Mouse (Mus musculus) liver, adult 2 months (tissue): ENCODE measurements at regions not wholly inside any gene's neighbourhood (a gene's known extent, or its start where the extent isn't known, plus 50 kb on each side); places are given as distances from the start of the nearest gene placed in this dataset.

Experiments used
- CTCF ChIP-seq: fragments of 200-500 bp; IDR thresholded peaks from 2 replicates; pipeline ENCODE4 v1.5.1; 2011; ENCODE audit warnings: low read depth, low read length, control low read depth
- POLR2A ChIP-seq: fragments of 200-500 bp; IDR thresholded peaks from 2 replicates; pipeline ENCODE4 v1.6.1; 2011; ENCODE audit warnings: low read length, control low read depth; ENCODE audit not compliant: insufficient read depth; ENCODE audit errors: extremely low read depth

DNA sequence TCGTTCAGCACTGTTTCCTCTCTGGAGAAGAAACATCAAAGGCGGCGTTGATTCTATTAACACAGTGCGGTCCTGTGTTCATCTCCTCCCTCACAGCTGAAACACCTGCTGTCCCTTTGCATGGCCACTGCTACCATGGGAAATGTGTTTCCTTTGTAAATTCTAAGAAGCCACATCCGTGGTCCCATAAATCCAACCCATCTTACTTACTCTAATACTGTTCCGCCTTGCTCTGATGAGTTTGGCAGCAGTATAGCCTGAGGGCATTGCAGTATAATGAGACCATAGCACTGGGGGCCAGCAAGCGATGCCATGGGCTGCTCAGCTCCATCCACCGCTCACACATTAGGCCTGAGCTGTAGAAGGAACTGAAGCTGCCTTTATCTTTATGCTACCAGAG lies 290.6 kb downstream of the Atp23 start:
- TF ChIP-seq CTCF = no peak
- TF ChIP-seq POLR2A = no peak
